Mouse (Mus musculus) olfactory bulb, adult 2 months (tissue): ENCODE results near the gene Timm44.

ENCODE experiments used
- CTCF ChIP-seq: fragments of 200-500 bp; IDR thresholded peaks from 2 replicates; pipeline ENCODE4 v1.5.1; 2012; ENCODE audit warnings: low read depth, mild to moderate bottlenecking, low read length, moderate library complexity; ENCODE audit not compliant: insufficient read depth
- POLR2A ChIP-seq: fragments of 200-500 bp; IDR thresholded peaks from 2 replicates; pipeline ENCODE4 v1.6.1; 2012; ENCODE audit warnings: mild to moderate bottlenecking, low read depth, low read length, moderate library complexity; ENCODE audit not compliant: insufficient read depth

- TF ChIP-seq POLR2A (no peak), CTCF (no peak)
Measured at GRCm38 (mm10) chr8:4313254-4314124, 37.8 kb upstream of the Timm44 start.
